36 mouse cellular contexts compared by ENCODE assay signal in genomic region chr11:75129481-75129880, GRCm38 (mm10). TPM values are rescaled to one million over a fixed set of nuclear protein-coding genes. Genes with fewer than 3 reads are reported as not detected.
"Had no signal": no experiment of that assay in that cellular context is flagged by ENCODE, and none has a peak within 500 bp of the region (broad histone marks: within the 10 kb centered on the region; RNA-seq: fewer than 3 reads in every experiment).

No protein-coding gene starts in this region.

- H3K36me3 ChIP-seq: heart, embryonic 10.5 days; heart, embryonic 15.5 days; hindbrain, embryonic 10.5 days; hindbrain, embryonic 12.5 days; hindbrain, embryonic 13.5 days; hindbrain, embryonic 15.5 days; intestine, embryonic 15.5 days had no signal

- H3K9ac ChIP-seq: heart, embryonic 12.5 days; heart, embryonic 13.5 days; heart, embryonic 15.5 days; hindbrain, embryonic 12.5 days; hindbrain, embryonic 13.5 days; hindbrain, embryonic 14.5 days; hindbrain, embryonic 15.5 days; intestine, embryonic 15.5 days; kidney, embryonic 15.5 days had no signal

- H3K9me3 ChIP-seq: heart, embryonic 10.5 days; heart, embryonic 12.5 days; heart, embryonic 13.5 days; heart, embryonic 15.5 days; hindbrain, embryonic 10.5 days; hindbrain, embryonic 12.5 days; hindbrain, embryonic 13.5 days; hindbrain, embryonic 15.5 days; intestine, embryonic 15.5 days; kidney, embryonic 15.5 days had no signal

- DNase-seq: heart, postnatal 10 days; heart, postnatal 14 days; heart, postnatal 36 days; heart, postnatal 4 days; kidney, adult 11 months; kidney, adult 18-20 months; kidney, adult 2 months; kidney, adult 8-10 months; kidney, adult 9 months; kidney, postnatal 10 days; kidney, postnatal 14 days; kidney, postnatal 25 days; kidney, postnatal 36 days; kidney, postnatal 4 days; layer of hippocampus, adult 9-11 months; layer of hippocampus, postnatal 36 days had no signal

- H3K27ac ChIP-seq: heart, embryonic 10.5 days; heart, embryonic 13.5 days; heart, embryonic 15.5 days; hindbrain, embryonic 10.5 days; hindbrain, embryonic 12.5 days; hindbrain, embryonic 13.5 days; hindbrain, embryonic 14.5 days; hindbrain, embryonic 15.5 days; hindbrain, postnatal 0 days; intestine, embryonic 15.5 days; kidney, embryonic 15.5 days; kidney, postnatal 0 days; layer of hippocampus, adult 2 months had no signal

- H3K4me3 ChIP-seq: heart, embryonic 10.5 days; heart, embryonic 12.5 days; heart, embryonic 13.5 days; heart, embryonic 15.5 days; hindbrain, embryonic 10.5 days; hindbrain, embryonic 12.5 days; hindbrain, embryonic 13.5 days; hindbrain, embryonic 15.5 days; intestine, embryonic 15.5 days; kidney, embryonic 15.5 days; layer of hippocampus, adult 2 months had no signal

- H3K4me2 ChIP-seq: heart, embryonic 11.5 days; heart, embryonic 12.5 days; heart, embryonic 13.5 days; heart, embryonic 15.5 days; hindbrain, embryonic 12.5 days; hindbrain, embryonic 13.5 days; hindbrain, embryonic 14.5 days; hindbrain, embryonic 15.5 days; intestine, embryonic 15.5 days; kidney, embryonic 15.5 days had no signal

- ATAC-seq: hindbrain, embryonic 16.5 days; hindbrain, postnatal 0 days; inflammation-experienced regulatory T-cells, adult 6 months; intestine, embryonic 15.5 days; intestine, embryonic 16.5 days; intestine, postnatal 0 days had no signal

- H3K27me3 ChIP-seq: heart, embryonic 12.5 days; heart, embryonic 13.5 days; heart, embryonic 15.5 days; hindbrain, embryonic 12.5 days; hindbrain, embryonic 13.5 days; hindbrain, embryonic 15.5 days; intestine, embryonic 15.5 days; kidney, embryonic 15.5 days had no signal

RNA-seq across cellular contexts. Expression of gene Hic1, which starts 39.8 kb away (rescaled TPM):
- total RNA-seq: hematopoietic stem cell, adult 5-6 weeks had no signal
